Comparison of ENCODE assay signal across 18 mouse cellular contexts in the genomic region with DNA sequence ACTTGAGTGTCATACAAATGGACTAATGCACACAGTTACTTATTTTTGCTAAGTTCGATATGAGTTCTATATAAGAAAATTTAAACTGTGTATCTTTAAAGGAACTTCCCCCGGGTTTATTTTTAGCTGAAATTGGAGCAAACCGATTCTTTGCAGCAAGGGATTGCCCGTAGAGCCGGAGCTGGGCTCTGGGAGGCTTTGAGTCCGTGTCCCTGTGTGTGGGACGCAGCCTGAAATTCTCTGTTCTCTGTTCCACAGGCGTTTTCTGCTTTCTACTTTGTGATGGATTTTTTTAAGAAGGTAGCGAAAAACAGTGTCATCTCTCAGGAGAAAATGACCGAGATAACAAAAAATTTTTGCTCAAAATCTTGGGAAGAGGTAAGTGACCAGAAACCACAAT. TPM values are rescaled to one million over a fixed set of nuclear protein-coding genes. Genes with fewer than 3 reads are reported as not detected.
"Had no signal": no experiment of that assay in that cellular context is flagged by ENCODE, and none has a peak within 500 bp of the region (broad histone marks: within the 10 kb centered on the region; RNA-seq: fewer than 3 reads in every experiment).

No protein-coding gene starts in this region.

- H3K9me3 ChIP-seq: limb, embryonic 13.5 days; midbrain, embryonic 12.5 days had no signal

- H3K4me2 ChIP-seq: limb, embryonic 13.5 days; midbrain, embryonic 12.5 days had no signal

- H3K27ac ChIP-seq: kidney, postnatal 0 days; limb, embryonic 13.5 days; liver, embryonic 14.5 days; midbrain, embryonic 12.5 days; stomach, postnatal 0 days had no signal

- H3K36me3 ChIP-seq: limb, embryonic 13.5 days; midbrain, embryonic 12.5 days had no signal

- H3K4me3 ChIP-seq: limb, embryonic 13.5 days; midbrain, embryonic 12.5 days had no signal

- H3K9ac ChIP-seq: limb, embryonic 13.5 days; liver, embryonic 14.5 days; midbrain, embryonic 12.5 days had no signal

- H3K27me3 ChIP-seq: limb, embryonic 13.5 days; midbrain, embryonic 12.5 days had no signal

- DNase-seq: kidney, adult 11 months; kidney, adult 9 months; kidney, postnatal 36 days; layer of hippocampus, adult 9-11 months; layer of hippocampus, postnatal 36 days; lung, adult 18-20 months; lung, postnatal 4 days; right cerebral cortex, postnatal 25 days; thymus, postnatal 14 days had no signal

- ATAC-seq: lung, postnatal 0 days had no signal

RNA-seq across cellular contexts. Expression of gene Cc2d2b, which starts 15.1 kb away (rescaled TPM):
- total RNA-seq: megakaryocyte, adult 5-6 weeks had no signal
- polyA plus RNA-seq: kidney, postnatal 0 days; liver, adult 2 months; small intestine, adult 2 months had no signal
